Mouse (Mus musculus): Measurements from ENCODE around the gene S1pr3.

The S1pr3 gene

GRCm38 (mm10) chr13:51446550-51446949 lies 38.1 kb downstream of the S1pr3 start:
- DNase-seq (ENCODE audit: low spot score in 2 of 2) = no peak

GRCm38 (mm10) chr13:51456190-51456878 lies 47.9 kb downstream of the S1pr3 start:
- DNase-seq (ENCODE audit: low spot score in 2 of 2) = no peak

- no peak for DNase-seq (ENCODE audit: low spot score in 2 of 2)
Measured at GRCm38 (mm10) chr13:51464294-51464693, 55.9 kb downstream of the S1pr3 start.

- DNase-seq (ENCODE audit: low spot score in 2 of 2) = no peak
Measured at GRCm38 (mm10) chr13:51466117-51466841, 57.8 kb downstream of the S1pr3 start.

- no peak for DNase-seq (ENCODE audit: low spot score in 2 of 2)
Measured at GRCm38 (mm10) chr13:51468697-51469250, 60.3 kb downstream of the S1pr3 start.
